Mouse (Mus musculus) hindbrain, embryonic 15.5 days (tissue): Measurements from ENCODE around the gene Rsrp1. TPM values are rescaled to one million over a fixed set of nuclear protein-coding genes. Genes with fewer than 3 reads are reported as not detected.

Experiments used
- polyA plus RNA-seq: library from polyadenylated mRNA; unstranded; fragments of >200 nt; fragmentation: Nextera tagmentation; extraction: Ambion mirVana; gene quantifications from 2 replicates; pipeline ENCODE4 v1.2.1, GENCODE M21; 2015

Rsrp1 gene
- polyA plus RNA-seq, 1 experiment from 2014 or later: 465 TPM

Other genes starting within 250 kb of the Rsrp1 start
- 5.8 and 6.1 TPM in 2 replicates for gene Man1c1, start 219.3 kb upstream of the Rsrp1 start, polyA plus RNA-seq
- 2.6 and 2.7 TPM in 2 replicates for gene Ldlrap1, start 155.6 kb upstream of the Rsrp1 start, polyA plus RNA-seq
- gene Maco1, start 70.2 kb upstream of the Rsrp1 start, polyA plus RNA-seq: 81.2 and 91.4 TPM in 2 replicates
- 2.2 TPM in 2 replicates for gene Rhd, start 59.1 kb upstream of the Rsrp1 start, polyA plus RNA-seq
- gene Tmem50a, start 8.6 kb upstream of the Rsrp1 start, polyA plus RNA-seq: 209 and 217 TPM in 2 replicates
- 57.2 and 62.7 TPM in 2 replicates for gene Syf2, start 7.3 kb downstream of the Rsrp1 start, polyA plus RNA-seq
- 0.04 and 0.05 TPM in 2 replicates for gene Runx3, start 197.1 kb downstream of the Rsrp1 start, polyA plus RNA-seq